Mouse (Mus musculus) mouse trophoblast stem cell (cell line): Measurements from ENCODE around the gene Ift140.

Experiments used
- in situ Hi-C, 2 experiments: fragments of 300-500 bp; cut with MseI, MboI; formaldehyde crosslinking; loops; 2 replicates in 1 of 2; 3 replicates in 1 of 2; pipeline ENCODE4 v1.15.1; 2025

Ift140 gene

DNA sequence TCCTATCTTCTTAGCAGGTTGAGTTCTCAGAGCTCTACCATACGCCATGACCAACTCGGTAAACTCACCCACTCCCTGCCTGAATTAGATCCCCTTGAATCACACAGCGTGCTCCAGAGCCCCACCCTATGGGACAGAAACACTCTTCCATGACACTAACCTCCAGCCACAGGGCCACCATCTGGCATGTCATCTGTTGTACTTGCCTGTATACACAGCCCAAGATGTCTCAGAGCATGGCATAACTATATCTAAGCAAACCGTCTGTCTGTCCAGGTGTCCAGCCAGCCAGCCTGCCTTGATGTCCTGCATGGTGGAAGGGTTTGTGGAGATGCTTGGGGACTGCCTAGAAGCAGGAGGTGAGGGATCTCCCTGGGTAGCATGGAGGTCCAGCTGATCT is 61.0 kb downstream of the Ift140 start:
- in situ Hi-C loops, result no loop called here

- in situ Hi-C loops, result no loop called here
Observed at GRCm38 (mm10) chr17:25077771-25078372, 62.0 kb downstream of the Ift140 start.

- in situ Hi-C loops, result no loop called here
Observed at GRCm38 (mm10) chr17:25080210-25080609, 64.3 kb downstream of the Ift140 start.

DNA sequence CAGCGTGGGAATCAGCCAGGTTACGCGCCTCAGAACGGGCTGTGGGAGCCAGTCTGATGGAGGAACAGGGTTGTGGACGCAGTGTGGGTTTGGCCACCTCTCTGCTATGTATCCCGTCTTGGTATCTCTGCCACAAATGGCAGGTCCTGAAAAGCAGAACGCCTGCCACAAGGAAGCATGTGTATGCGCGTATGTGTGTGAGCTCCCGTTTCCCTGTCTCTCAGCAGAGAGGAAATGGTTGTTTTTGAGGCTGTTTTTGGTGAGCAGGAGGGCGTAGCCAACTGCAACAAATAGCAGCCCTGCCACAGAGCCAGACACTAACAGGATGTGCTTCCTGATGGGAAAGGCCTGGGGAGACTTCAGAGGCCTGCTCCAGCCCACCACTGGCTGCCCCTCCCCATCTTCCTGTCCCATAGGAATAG is 65.1 kb downstream of the Ift140 start:
- in situ Hi-C loops, result no loop called here

- in situ Hi-C loops, result no loop called here
Observed at GRCm38 (mm10) chr17:25082081-25082847, 66.4 kb downstream of the Ift140 start.

- in situ Hi-C loops, result no loop called here
Observed at GRCm38 (mm10) chr17:25082887-25083286, 67.0 kb downstream of the Ift140 start.

DNA sequence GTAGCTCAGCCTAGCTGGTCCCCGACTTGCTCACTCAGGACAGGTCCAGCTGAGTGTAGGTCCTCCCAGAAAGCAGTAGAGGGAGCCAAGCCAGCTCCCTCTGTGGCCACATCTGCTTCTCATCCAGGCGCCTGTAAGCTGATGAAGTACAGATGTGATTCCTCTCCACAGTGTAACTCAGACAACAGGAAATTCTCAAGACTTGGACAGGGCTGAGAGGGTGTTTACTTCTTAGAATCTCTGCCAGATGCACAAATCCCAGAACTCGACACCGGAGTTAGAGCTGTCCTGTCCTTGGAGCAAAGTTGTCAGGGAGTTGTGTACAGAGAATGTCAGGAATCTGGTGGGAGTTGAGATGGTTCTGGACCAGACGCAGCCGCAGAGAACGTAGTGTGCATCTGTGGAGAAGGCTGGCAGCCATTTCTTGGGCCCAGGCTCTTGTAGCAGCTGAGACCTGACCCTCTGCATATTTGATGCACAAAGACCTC is 67.6 kb downstream of the Ift140 start, which contains the start of gene Tmem204:
Tmem204 (minus strand) TSS at position 148 of the 488 bp plus-strand sequence.
- in situ Hi-C loops, result no loop called here

DNA sequence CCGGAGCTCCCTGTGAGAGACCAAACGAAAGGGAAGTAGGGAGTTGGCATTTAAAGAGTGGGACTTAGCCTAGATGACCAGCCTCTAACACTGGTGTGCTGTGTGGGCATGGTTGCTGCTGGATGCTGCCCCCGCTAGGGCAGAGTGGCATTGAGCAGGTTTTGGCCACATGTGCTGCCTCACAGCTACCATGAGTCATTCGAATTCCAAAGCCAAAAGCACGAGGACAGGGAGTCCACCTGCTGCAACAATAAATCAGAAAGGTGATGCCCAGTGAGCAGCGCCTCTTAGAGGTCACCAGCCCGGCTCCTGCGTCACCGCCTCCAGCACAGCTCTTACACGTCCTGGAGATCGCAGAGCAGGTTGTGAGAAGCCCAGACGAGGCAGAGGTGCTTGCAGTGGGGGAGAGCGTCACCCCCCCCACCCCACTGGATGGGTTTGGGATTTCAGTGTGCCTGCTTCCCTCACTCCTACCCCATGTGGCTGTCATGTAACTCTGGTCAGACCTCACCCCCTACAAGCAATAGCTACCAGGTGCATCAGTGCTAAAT is 69.0 kb downstream of the Ift140 start:
- in situ Hi-C loops, result no loop called here

- in situ Hi-C loops, result no loop called here
Observed at GRCm38 (mm10) chr17:25086724-25087123, 70.8 kb downstream of the Ift140 start.

DNA sequence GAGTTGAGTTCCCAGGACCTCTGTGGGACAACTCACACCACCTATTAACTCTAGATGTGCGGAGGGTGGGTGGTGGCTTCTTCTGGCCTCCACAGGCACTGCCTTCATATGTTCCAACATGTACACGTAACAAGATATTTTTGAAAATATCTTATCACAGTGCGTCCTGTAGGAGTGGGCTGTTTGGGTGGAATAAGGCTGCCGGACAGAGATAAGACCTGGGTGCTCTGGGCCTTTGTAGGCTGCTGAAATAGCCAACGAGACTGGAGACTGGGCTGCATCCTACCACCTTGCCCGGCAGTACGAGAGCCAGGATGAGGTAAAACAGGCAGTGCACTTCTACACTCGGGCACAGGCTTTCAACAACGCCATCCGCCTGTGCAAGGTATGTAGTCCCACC is 73.3 kb downstream of the Ift140 start:
- in situ Hi-C loops, result no loop called here

DNA sequence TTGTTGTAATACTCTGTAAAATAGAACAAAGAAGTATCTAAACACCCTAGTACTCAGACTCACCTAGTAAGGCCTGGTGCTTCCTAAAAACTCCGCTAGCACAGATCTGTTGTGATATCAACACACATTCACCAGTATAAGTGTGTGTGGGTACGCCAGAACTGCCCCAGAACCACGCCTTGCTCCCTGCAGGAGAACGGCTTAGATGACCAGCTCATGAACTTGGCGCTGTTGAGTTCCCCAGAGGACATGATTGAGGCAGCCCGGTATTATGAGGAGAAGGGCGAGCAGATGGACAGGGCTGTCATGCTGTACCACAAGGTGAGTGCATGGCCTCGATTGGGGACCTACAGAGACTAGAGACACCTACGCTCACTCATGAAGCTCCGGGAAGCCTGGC is 74.6 kb downstream of the Ift140 start:
- in situ Hi-C loops, result no loop called here

GRCm38 (mm10) chr17:25096221-25096620 is 80.3 kb downstream of the Ift140 start:
- in situ Hi-C loops, result no loop called here

GRCm38 (mm10) chr17:25100052-25100451 is 84.2 kb downstream of the Ift140 start:
- in situ Hi-C loops, result no loop called here

DNA sequence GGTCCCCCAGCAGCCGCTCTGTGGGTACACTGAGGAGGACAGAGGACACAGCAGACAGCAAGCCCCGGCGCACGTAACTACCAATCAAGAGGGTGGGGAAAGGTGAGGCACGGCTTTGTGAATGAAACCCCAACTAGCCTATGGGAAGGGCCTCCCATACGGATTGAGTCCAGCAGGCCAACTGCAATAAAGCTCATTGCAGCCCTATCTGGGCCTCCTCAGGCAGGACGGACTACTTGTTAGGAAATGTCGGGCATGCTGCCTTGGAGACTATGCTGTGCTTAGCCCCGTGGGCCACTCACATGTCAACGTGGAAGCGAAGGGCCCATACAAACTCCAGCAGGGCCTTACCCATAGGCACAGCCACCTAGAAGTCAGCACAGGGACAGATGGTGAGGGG is 85.5 kb downstream of the Ift140 start:
- in situ Hi-C loops, result no loop called here

DNA sequence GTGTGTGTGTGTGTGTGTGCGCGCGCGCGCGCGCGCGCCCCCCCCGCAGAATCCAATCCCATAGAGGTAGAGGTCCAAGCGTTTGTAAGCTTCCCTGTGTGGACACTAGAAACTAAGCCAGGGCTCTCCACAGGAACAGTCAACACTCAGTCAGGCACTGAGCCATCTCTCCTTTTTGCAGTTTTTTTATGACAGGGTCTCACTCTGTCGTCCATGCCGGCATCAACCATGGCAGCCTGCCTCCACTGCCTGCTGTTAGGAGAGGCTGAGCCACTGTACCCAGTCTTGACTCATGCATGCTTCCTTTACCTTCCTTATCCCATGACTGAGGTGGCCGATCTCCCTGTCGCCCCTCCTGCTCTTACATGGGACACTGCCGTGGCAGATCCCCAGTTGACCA is 91.9 kb downstream of the Ift140 start:
- in situ Hi-C loops, result no loop called here

GRCm38 (mm10) chr17:25109578-25109977 is 93.7 kb downstream of the Ift140 start:
- in situ Hi-C loops, result no loop called here

GRCm38 (mm10) chr17:25110590-25110989 is 94.7 kb downstream of the Ift140 start:
- in situ Hi-C loops, result no loop called here

DNA sequence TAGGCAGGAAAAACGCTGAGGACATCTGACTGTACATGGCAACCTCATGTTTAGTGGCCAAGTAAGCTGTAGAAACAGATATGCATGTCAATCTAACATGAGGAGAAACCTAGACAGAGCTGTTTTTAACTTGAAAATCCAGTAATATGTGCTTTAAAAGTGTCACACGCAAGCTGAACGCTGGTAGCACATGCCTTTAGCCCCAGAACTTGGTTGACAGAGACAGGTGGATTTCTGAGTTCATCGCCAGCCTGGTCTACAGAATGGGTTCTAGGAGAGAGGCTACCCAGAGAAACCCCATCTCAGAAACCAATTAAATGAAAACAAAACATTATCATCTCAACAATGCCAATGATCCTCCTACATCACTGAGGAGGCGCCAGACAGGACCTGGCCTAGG is 95.3 kb downstream of the Ift140 start:
- in situ Hi-C loops, result no loop called here

DNA sequence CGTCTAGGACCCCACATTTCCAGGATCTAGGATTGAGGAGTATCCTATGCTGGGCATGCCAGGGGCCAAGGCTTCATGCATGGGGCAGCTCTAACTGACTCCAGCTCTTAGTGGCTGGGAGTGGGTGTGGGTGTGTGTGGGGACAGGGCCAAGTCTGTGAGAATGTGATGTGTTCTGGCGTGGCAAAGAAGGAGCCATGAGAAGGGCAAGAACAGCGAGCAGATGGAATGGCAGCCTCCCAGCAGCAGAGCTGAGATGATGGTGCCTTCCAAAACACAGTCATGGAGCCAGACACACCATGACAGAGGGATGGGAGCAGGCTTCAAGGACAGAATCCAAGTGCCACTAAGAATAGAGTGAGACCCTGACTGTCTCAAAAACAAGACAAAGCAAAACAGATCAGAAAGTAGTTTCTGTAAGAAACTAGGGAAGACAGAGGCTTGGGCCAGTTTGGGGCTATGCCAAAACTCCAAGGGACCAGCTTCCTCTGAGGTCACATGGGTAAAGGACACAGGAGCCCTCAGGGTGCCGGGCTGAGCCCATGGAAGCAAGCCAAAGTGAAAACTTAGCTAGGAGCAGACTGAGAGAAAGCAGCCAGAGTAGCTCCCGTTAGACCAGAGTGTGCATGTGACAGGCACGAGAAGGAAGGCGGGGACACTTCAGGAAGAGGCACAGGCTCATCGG is 96.0 kb downstream of the Ift140 start:
- in situ Hi-C loops, result no loop called here

GRCm38 (mm10) chr17:25112423-25112810 is 96.5 kb downstream of the Ift140 start:
- in situ Hi-C loops, result no loop called here

DNA sequence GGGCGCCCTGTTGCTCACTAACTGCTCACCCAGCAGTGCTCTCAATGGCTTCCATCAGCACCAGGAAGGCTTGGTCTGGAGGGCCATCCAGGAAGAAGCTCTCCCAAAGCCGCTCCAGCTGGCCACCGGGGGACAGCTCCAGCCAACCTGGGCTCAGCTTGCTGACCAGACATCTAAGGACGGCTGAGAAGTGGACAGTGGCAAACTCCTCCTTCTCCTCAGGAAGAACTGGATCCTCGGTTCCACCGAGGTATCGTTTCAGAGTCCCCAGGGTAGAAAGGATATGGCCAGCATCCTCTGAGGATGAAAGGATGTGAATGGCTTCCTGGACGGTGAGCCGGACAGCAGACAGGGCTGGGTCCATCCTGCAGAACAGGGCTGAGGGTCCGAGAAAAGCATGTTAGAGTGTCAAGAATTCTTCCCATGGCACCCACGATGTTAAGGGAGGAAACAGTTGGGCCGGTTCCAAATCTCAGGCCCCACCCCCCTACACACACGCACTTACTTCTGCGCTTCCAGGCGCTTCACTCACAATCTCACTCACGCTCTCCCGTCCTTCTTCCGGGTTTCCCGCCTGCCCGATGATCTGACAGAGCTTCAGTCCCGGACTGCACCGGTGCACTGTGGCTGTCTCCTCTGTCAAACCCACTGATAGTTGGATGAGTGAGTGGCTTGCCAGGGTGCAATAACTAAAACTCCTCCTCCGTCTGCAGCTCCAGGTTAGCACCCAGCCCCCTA is 99.2 kb downstream of the Ift140 start:
- in situ Hi-C loops, result no loop called here
